Mouse (Mus musculus) neural tube, embryonic 11.5 days (tissue): Measurements from ENCODE around the gene Tmem86a. TPM values are rescaled to one million over a fixed set of nuclear protein-coding genes. Genes with fewer than 3 reads are reported as not detected.

Source experiments
- ATAC-seq: fragments of 200-750 bp; cut with Nextera tagmentation; 2 replicates; pipeline ENCODE4 v1.8.0; 2017; ENCODE audit warnings: moderate number of reproducible peaks, mild to moderate bottlenecking, moderate TSS enrichment, moderate library complexity; ENCODE audit not compliant: insufficient read depth, low FRiP score, low TSS enrichment
- DNase-seq: peaks from one replicate; pipeline ENCODE4 v3.0.0-alpha.2; 2015; ENCODE audit warnings: low spot score
- H3K27ac ChIP-seq: fragments of 300-500 bp; sonication (generic); 2 replicates; pipeline ENCODE4 v1.5.1; 2014; ENCODE audit warnings: low read depth, mild to moderate bottlenecking, low read length
- H3K27me3 ChIP-seq: fragments of 300-500 bp; sonication (generic); 2 replicates; pipeline ENCODE4 v1.6.1; 2014; ENCODE audit warnings: mild to moderate bottlenecking, low read length, mixed read lengths; ENCODE audit not compliant: control insufficient read depth, insufficient read depth
- H3K36me3 ChIP-seq: fragments of 300-500 bp; sonication (generic); 2 replicates; pipeline ENCODE4 v1.6.1; 2014; ENCODE audit warnings: mild to moderate bottlenecking, low read length, moderate library complexity, mixed read lengths; ENCODE audit not compliant: control insufficient read depth, insufficient read depth
- H3K4me1 ChIP-seq: fragments of 300-500 bp; sonication (generic); 2 replicates; pipeline ENCODE4 v1.6.1; 2014; ENCODE audit warnings: low read length, mixed read lengths; ENCODE audit not compliant: control insufficient read depth, insufficient read depth
- H3K4me2 ChIP-seq: fragments of 300-500 bp; sonication (generic); 2 replicates; pipeline ENCODE4 v1.6.1; 2014; ENCODE audit warnings: low read depth, mild to moderate bottlenecking, moderate library complexity
- H3K4me3 ChIP-seq: fragments of 300-500 bp; sonication (generic); 2 replicates; pipeline ENCODE4 v1.5.1; 2014; ENCODE audit warnings: low read depth, low read length
- H3K9ac ChIP-seq: fragments of 300-500 bp; sonication (generic); 2 replicates; pipeline ENCODE4 v1.6.1; 2014; ENCODE audit warnings: mild to moderate bottlenecking, low read length
- H3K9me3 ChIP-seq: fragments of 300-500 bp; sonication (generic); 2 replicates; pipeline ENCODE4 v1.6.1; 2016; ENCODE audit warnings: low read length; ENCODE audit not compliant: control insufficient read depth
- WGBS: fragments of 180-500 bp; shearing (Covaris S2); extraction: QIAGEN DNeasy Blood & Tissue Kit; methylation state at CpG from one replicate; pipeline ENCODE4 v1.1.7; 2014; 5-methylcytosine and 5-hydroxymethylcytosine counted together
- polyA plus RNA-seq: library from polyadenylated mRNA; unstranded; fragments of >200 nt; fragmentation: Nextera tagmentation; extraction: Ambion mirVana; gene quantifications from 2 replicates; pipeline ENCODE4 v1.2.1, GENCODE M21; 2014

The Tmem86a gene
- polyA plus RNA-seq, 1 experiment from 2014 or later, result 8.2 TPM

DNA sequence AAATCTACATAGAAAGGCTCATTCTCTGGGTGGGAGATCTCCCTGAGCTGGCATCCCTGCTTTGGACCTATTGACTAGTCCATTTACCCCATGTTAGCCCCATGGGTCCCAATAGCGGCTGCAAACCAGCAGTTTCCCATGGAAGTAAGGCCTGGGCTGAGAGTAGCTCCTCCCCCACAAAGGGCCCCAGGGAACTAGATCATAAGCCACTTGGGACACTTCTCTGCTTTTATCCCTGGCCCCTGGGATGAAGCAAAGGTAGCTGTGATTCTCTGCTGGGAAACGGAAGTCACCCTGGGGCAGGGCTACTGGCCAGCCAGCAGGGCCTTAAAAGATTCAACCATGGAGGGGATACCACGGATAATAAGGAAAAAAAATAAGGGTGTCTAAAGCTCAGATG lies 26.3 kb downstream of the Tmem86a start:
- Histone ChIP-seq H3K4me1 (no peaks in the 10 kb centered on the region), H3K9me3 (no peaks in the 10 kb centered on the region), H3K4me2 (no peak overlapping the region), H3K27ac (no peak overlapping the region), H3K4me3 (no peak overlapping the region), H3K9ac (no peak overlapping the region), H3K27me3 (no peaks in the 10 kb centered on the region), H3K36me3 (no peaks in the 10 kb centered on the region)
- 67% methylated on average over 3 of the region's 3 CpGs for whole genome bisulfite sequencing
- no peak for ATAC-seq
- no peak for DNase-seq

DNA sequence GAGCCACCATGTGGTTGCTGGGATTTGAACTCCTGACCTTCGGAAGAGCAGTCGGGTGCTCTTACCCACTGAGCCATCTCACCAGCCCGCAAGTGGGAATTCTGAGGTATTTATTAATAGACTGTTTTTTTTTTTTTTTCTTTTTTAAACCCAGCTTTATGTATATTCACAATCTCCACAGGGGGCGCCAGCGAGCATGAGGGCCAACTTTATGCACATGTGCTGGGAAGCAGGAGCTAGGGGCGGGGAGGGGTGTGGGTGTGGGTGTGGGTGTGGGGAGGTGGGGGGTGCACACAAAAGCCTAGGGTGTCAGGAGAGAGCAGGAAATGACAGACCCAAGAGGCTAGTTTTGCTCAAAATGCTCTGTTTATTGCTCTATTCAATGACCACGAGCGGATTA lies 27.1 kb downstream of the Tmem86a start:
- Histone ChIP-seq H3K9ac (no peak overlapping the region), H3K4me3 (no peak overlapping the region), H3K36me3 (no peaks in the 10 kb centered on the region), H3K27me3 (no peaks in the 10 kb centered on the region), H3K4me2 (no peak overlapping the region), H3K4me1 (no peaks in the 10 kb centered on the region), H3K9me3 (no peaks in the 10 kb centered on the region), H3K27ac (no peak overlapping the region)
- no peak for DNase-seq
- no peak for ATAC-seq
- WGBS, result 72% methylated on average over 8 of the region's 8 CpGs

DNA sequence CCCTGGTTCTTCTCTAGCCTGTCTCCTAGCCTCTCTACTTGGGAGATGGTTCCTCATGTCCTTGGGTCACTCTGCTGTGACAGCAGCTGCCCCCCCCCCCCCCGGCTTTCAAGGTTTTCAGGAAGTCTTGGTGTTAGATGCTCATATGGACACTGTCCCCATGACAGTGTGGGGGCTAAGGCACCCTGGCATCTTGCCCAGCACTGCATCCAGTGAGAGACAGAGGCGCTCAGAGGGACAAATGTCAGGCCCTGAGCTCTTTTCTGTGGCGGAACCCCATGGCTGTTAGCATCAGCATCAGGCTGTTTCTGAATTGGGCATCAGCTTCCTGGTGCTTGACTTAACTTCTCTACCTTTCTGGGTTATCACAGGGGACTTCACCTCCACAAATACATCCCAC lies 30.5 kb downstream of the Tmem86a start:
- H3K4me2 ChIP-seq, result no peak overlapping the region
- H3K4me1 ChIP-seq, result no peaks in the 10 kb centered on the region
- H3K9me3 ChIP-seq, result no peaks in the 10 kb centered on the region
- DNase-seq (no peak), ATAC-seq (no peak)
- no peak overlapping the region for H3K4me3 ChIP-seq
- H3K9ac ChIP-seq, result no peak overlapping the region
- no peaks in the 10 kb centered on the region for H3K36me3 ChIP-seq
- H3K27me3 ChIP-seq, result no peaks in the 10 kb centered on the region
- 77% methylated on average over 3 of the region's 3 CpGs for WGBS
- H3K27ac ChIP-seq, result no peak overlapping the region

DNA sequence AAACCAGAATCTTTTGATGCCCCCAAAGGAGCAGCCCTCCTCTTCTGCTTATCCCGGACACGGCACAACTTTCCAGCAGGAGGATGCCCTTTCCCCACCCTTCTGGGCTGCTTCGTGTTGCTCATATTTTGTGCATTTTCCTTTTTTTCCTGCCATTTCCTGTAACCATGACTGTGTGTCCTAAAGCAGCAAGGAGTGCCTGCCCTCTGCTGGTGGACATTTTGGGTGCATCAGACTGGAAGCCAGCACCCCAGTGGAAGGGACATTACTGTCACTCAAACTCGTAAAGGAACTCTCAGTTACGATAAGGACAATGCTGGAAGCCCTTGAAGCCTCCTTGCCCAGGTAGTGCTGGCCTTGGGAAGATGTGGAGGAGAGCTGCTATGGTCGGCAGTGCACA lies 30.9 kb downstream of the Tmem86a start:
- Histone ChIP-seq H3K4me2 (no peak overlapping the region), H3K27me3 (no peaks in the 10 kb centered on the region), H3K9me3 (no peaks in the 10 kb centered on the region), H3K27ac (no peak overlapping the region), H3K4me3 (no peak overlapping the region), H3K4me1 (no peaks in the 10 kb centered on the region), H3K36me3 (no peaks in the 10 kb centered on the region), H3K9ac (no peak overlapping the region)
- DNase-seq (peak; percentile 53), ATAC-seq (no peak)
- WGBS, result 64% methylated on average over 6 of the region's 6 CpGs

DNA sequence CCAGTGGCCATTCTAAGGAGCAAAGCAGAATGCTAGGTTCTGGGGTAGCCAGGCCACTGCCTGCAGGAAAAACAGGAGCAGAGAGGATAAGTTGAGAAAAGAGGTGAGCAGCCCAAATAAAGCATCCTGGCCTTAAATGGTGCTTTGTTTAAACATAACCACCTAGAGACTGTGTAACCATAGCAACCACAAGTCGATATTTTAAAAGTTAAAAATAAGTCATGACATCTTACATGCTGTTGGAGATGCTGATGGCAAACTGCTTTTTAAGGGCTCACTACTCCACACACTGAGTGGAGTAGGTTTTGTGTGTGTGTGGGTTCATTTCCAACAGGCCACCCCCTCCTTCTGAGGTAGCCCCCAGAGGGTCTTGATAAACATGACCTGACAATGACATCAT lies 34.7 kb downstream of the Tmem86a start:
- ATAC-seq (no peak), DNase-seq (no peak)
- H3K4me1 ChIP-seq, result no peaks in the 10 kb centered on the region
- H3K27me3 ChIP-seq, result no peaks in the 10 kb centered on the region
- WGBS, result 91% methylated on average over 1 of the region's 1 CpGs
- no peak overlapping the region for H3K27ac ChIP-seq
- no peaks in the 10 kb centered on the region for H3K36me3 ChIP-seq
- H3K9ac ChIP-seq, result no peak overlapping the region
- H3K4me3 ChIP-seq, result no peak overlapping the region
- no peaks in the 10 kb centered on the region for H3K9me3 ChIP-seq
- no peak overlapping the region for H3K4me2 ChIP-seq

DNA sequence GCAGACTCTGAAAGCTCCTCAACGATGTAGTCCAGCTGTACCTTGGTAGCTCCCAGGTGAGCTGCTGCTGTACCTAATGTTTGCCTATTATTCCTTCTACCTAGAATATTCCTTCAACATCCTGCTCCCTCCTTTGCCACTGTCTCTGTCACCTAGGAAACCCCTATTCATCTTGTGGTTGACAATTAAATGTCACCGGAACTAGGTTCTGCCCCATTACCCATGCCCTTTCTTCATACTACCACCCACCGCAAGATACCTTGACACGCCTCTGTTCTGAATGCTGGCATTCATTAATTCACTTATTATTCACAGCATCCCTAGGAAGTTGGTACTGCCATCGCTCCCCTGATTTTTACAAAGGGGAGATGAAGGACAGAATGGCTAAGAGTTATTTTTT lies 43.5 kb downstream of the Tmem86a start:
- Histone ChIP-seq H3K36me3 (no peaks in the 10 kb centered on the region), H3K9me3 (no peaks in the 10 kb centered on the region), H3K9ac (no peak overlapping the region), H3K27me3 (no peaks in the 10 kb centered on the region), H3K4me2 (no peak overlapping the region), H3K4me1 (no peaks in the 10 kb centered on the region), H3K4me3 (no peak overlapping the region), H3K27ac (no peak overlapping the region)
- ATAC-seq (no peak), DNase-seq (no peak)
- 80% methylated on average over 5 of the region's 5 CpGs for WGBS

DNA sequence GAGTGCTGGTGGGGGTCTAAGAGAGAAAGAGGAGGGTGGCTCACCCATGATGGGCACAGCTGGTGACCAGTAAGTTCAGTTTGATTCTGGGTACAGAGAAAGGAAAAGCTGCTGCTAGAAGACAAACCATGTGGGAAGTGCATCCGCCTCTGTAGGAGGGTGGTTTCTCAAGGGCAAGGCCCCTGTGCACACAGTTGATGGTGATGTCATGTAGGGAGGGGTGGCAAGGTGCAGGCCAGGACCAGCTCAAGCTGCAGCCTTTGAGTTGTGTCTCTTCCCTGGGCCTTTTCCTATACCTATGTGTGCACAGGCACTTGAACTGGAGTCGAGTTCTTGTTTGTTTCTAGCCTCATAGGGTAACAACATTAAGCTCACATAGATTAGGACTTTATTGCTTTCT lies 44.6 kb downstream of the Tmem86a start:
- DNase-seq (no peak), ATAC-seq (no peak)
- Histone ChIP-seq H3K4me1 (no peaks in the 10 kb centered on the region), H3K9ac (no peak overlapping the region), H3K27ac (no peak overlapping the region), H3K4me3 (no peak overlapping the region), H3K4me2 (no peak overlapping the region), H3K36me3 (no peaks in the 10 kb centered on the region), H3K9me3 (no peaks in the 10 kb centered on the region), H3K27me3 (no peaks in the 10 kb centered on the region)
- WGBS, result 81% methylated on average over 2 of the region's 2 CpGs

DNA sequence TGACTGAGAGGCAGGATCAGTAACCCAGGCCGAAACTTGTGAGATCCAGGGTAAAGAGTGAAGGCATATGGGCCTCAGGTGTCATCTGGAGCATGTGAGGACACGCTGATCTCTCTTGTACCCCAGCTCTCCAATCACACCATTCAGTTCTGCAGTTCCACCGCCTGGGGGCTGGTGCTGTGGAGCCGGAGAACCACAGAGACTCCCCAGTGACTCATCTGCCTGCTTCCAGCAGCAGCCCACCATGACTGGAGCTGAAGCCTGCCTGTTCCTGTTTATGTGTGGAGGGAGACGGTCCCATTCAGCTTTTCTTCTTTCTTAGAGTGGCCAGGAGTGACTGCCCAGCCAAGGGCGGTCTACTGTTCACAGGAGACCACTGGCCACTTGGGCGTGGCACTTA lies 47.6 kb downstream of the Tmem86a start:
- Histone ChIP-seq H3K27me3 (no peaks in the 10 kb centered on the region), H3K4me2 (no peak overlapping the region), H3K4me3 (no peak overlapping the region), H3K36me3 (no peaks in the 10 kb centered on the region), H3K27ac (no peak overlapping the region), H3K9ac (no peak overlapping the region), H3K9me3 (no peaks in the 10 kb centered on the region), H3K4me1 (no peaks in the 10 kb centered on the region)
- DNase-seq, result no peak
- WGBS, result 61% methylated on average over 7 of the region's 7 CpGs
- no peak for ATAC-seq

DNA sequence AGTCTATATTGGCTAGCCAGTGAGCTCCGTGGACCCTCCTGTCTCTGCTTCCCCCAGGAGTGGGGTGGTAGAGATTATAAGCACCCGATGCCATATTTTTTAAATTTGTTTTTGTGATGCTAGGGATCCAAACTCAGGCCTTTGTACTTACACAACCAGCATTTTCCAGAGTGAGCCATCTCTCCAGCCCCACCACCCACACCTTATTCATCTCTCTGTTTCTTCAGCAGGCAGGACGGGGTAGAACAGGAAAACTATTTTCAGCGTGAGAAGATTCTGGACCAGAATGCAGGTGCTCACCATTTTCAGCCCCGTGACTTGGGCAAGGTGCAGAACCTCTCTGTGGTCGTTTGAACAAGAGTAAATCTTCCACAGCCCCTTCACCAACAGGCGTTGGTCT lies 48.9 kb downstream of the Tmem86a start:
- H3K4me2 ChIP-seq, result no peak overlapping the region
- no peak overlapping the region for H3K9ac ChIP-seq
- H3K9me3 ChIP-seq, result no peaks in the 10 kb centered on the region
- no peaks in the 10 kb centered on the region for H3K27me3 ChIP-seq
- no peaks in the 10 kb centered on the region for H3K4me1 ChIP-seq
- DNase-seq (no peak), ATAC-seq (no peak)
- no peak overlapping the region for H3K4me3 ChIP-seq
- 86% methylated on average over 7 of the region's 7 CpGs for WGBS
- no peak overlapping the region for H3K27ac ChIP-seq
- no peaks in the 10 kb centered on the region for H3K36me3 ChIP-seq
